Mouse (Mus musculus): ENCODE measurements around the gene Sod1.

Sod1 gene

DNA sequence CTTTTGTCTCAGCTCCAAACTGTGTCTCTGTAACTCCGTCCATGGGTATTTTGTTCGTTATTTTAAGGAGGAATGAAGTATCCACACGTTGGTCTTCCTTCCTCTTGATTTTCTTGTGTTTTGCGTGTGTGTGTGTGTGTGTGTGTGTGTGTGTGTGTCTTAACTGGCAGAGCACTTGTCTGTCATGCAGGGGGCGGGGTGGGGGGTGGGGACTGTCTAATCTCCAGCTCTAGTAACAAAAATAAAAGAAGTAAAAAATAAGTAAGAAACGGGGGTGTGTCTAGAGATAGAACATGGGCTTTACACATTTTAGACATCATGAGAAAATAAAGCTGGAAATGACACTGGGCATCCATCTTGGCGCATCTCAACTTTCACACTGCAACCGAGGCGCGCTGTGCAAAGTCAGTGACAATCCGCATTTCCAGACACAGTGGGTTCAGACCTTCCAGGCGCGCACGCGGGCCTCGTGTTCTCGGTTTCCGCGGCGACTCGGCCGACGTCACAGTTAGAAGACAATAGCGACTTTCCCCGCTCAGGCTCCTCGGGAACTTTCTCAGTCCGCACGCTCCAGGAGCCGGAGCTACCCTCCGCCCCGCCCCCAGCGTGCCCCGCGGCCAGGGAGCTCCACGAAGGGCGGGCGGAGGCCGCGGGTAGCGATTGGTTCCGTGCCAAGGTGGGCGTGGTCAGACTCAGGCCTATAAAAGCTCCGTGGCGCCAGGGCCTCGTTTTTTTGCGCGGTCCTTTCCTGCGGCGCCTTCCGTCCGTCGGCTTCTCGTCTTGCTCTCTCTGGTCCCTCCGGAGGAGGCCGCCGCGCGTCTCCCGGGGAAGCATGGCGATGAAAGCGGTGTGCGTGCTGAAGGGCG lies at the start of gene Sod1:
Gene Sod1, plus strand, starts transcription at position 729 of the 866 bp plus-strand sequence.
- in situ Hi-C loops (cut with MboI, MseI) = no loop called here

DNA sequence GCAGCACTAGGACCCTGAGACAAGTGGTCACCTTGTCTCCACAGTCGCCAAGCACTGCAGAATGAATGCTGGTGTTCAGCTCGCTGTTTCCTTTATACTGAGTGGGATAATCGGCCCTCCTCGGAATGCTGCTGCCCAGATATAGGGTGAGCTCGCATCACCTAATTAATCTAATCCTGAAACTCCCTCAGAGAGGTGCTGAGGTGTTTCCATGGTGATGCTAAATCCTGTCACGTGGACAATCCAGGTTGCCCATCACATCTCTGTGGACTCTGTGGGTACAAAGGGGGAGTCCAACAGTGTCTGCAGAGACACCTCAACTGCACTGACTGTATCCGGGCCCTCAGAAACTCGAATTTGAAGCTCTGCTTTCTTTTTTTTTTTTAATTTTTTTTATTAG lies 49.1 kb upstream of the Sod1 start:
- in situ Hi-C loops (cut with MboI, MseI) = loop anchor here (5.0 to 25.0 kb wide), 2 partner anchors 99 to 1884 kb away; partner anchors contain the start of gene Grik1 (in 1 of the 2)

DNA sequence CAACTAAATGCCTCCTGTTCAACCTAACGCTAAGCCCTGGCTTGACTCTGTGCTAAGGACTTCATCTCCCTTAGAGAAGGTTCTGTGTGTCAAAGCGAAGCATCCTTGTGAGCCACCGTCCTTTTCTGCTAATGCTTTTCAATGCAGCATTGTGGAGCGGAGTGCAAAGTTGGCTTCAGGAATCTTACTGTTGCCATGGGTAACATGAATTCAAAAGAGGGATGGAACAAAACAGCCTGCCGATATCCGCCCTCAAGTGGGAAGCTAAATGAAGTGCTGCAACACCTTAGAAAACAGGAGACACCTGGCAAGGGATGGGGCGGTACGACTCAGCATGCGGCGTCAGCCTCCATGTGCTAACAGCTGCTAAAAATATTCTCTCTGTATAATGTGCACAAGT lies 44.1 kb upstream of the Sod1 start:
- in situ Hi-C loops (cut with MboI, MseI) = loop anchor here in 1 of 2 experiments (25.0 kb wide), 1 partner anchor 339 kb away; no protein-coding TSS in a partner anchor

DNA sequence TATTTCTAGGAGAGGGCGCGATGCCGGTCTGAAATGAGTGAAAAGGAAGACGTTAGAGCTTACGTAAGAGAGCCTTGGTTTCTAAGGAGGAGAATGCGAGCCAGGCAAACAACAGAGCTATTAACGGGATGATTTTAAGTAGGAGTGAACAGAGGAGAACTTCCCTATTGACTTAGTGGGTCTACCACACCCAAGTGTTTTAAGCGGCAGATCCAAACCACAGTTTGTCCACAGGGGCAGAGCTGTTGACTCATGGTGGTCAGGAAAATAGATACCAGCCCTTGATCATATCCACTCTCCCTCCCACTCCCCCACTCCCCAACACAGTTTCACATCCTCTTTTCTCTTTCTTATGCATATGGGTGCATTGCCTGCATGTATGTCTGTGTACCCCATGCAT lies 43.1 kb upstream of the Sod1 start:
- in situ Hi-C loops (cut with MboI, MseI) = loop anchor here in 1 of 2 experiments (25.0 kb wide), 1 partner anchor 340 kb away; no protein-coding TSS in a partner anchor

DNA sequence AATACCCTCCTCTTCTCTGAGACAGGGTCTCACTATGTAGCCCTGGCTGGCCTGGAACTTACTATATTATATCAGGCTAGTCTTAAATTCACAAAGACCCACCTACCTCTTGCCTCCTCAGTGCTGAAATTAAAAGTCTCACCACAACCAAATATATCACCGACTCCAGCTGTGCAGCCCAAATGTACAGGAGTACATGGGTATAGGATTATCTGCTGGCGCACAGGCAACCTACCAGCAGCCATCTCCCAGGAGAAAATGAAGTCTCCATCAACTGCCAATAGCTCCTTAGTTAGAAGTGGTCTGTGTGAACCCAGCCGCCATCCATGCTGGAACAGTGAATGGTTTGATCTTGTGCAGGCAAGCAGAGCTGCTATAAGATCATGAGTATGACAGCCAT lies 42.1 kb upstream of the Sod1 start:
- in situ Hi-C loops (cut with MboI, MseI) = loop anchor here in 1 of 2 experiments (25.0 kb wide), 1 partner anchor 341 kb away; no protein-coding TSS in a partner anchor

DNA sequence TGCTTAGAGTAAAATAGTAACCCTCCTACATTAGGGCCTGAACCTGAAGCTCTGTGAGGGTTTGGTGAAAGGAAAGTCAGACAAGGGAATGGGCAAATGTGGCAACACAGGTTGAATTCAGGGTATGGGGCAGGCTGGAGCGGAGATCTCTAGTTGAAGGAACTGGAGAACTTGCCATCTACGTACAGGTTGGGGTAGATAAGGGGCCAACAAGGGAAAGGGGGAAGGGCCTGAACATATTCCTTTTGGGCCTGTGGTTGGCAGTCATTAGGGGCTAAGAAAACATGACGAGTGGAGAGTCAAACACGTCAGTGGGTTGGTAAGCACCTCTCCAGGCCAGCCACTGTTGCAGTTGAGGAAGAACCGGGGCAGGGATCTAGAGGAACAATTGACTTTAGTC lies 40.7 kb upstream of the Sod1 start:
- in situ Hi-C loops (cut with MboI, MseI) = loop anchor here in 1 of 2 experiments (25.0 kb wide), 1 partner anchor 343 kb away; no protein-coding TSS in a partner anchor

DNA sequence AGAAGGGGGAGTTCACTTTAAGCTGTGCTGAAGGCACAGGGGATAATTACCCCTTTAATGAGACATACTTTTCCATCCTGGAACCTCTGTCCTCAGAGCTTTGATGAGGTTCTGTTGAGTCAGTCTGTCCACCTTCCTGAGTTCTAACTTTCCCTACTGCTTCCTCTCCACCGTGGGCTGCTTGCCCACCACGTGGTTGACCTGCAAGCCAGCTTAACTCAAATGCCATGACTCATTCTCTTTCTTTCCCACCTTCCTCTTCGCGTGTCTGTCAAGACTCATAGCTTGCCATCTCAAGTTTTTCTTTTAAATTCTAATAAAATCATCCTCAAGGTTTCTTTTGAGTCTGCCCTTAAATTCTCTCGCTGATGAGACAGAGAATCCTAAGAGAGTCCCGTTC lies 39.6 kb upstream of the Sod1 start:
- in situ Hi-C loops (cut with MboI, MseI) = loop anchor here in 1 of 2 experiments (25.0 kb wide), 1 partner anchor 344 kb away; no protein-coding TSS in a partner anchor

DNA sequence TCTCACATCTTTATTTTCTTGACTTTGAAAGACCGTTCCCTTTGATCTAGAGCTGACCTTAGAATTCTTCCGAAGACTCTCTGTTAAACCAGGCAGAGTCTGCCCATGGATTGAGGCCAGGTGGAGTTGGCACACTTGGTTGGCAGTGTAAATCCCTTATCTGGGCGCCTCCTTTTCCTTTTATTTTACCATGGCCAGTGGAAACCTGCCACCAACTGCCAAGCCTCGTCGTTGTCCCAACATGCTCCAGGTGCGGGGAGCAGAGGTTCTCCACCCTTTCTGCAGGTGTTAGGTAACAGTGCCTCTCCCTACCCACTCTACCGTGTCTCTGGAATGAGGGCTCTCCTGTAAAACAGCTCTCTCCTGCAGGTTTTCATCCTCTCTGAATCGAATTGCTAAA lies 38.9 kb upstream of the Sod1 start:
- in situ Hi-C loops (cut with MboI, MseI) = loop anchor here in 1 of 2 experiments (25.0 kb wide), 1 partner anchor 344 kb away; no protein-coding TSS in a partner anchor

- in situ Hi-C loops (cut with MboI, MseI) = loop anchor here in 1 of 2 experiments (25.0 kb wide), 1 partner anchor 347 kb away; no protein-coding TSS in a partner anchor
Observed at GRCm38 (mm10) chr16:90184135-90184534, 36.4 kb upstream of the Sod1 start.

DNA sequence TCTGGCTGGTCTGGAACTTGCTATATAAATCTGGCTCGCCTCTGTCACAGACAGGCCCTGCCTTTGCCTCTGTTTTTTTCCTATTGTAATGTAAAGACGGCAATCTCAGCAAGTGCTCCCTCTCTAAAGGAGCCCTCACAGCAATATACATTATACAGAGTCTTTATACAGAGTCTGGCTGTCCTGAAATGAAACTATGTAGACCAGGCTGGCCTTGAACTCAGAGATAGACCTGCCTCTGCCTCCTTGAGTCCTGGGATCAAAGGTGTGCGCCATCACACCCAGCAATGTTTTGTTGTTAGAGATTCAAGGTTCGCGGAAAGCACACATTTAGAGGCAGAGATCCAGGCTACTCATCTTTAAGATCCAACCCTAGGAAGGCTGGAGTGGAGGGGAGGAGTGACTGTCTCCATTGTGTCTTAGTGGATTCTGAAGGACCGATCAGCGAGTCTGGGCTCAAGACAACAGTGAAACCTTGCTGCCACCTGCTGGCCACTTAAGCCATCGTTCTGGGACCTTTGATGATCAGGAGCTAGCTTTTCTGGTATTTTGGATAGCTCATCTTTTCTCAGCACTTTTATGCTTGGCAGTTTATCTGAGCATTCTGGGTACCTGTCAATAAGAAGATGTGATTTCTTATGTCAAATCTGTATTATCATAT lies 34.5 kb upstream of the Sod1 start:
- in situ Hi-C loops (cut with MboI, MseI) = loop anchor here in 1 of 2 experiments (5.0 to 25.0 kb wide), 2 partner anchors 349 to 414 kb away; no protein-coding TSS in a partner anchor

- in situ Hi-C loops (cut with MboI, MseI) = loop anchor here in 1 of 2 experiments (5.0 to 25.0 kb wide), 2 partner anchors 350 to 415 kb away; no protein-coding TSS in a partner anchor
Observed at GRCm38 (mm10) chr16:90187453-90187852, 33.1 kb upstream of the Sod1 start.

DNA sequence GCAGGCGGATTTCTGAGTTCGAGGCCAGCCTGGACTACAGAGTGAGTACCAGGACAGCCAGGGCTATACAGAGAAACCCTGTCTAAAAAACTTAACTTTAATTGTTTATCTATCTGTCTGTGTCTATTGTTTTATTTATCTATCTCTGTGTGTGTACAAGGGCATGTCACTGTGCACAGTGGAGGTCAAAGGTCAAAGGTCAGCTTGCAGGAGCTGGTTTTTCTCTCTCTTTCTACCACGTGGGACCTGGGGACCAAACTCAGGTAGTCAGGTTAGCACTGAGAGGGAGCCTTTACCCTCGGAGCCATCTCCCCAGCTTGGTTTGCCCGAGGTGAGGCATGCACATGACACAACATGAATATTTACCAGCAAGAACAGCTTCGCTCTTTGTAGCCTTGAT lies 29.3 kb upstream of the Sod1 start:
- in situ Hi-C loops (cut with MboI, MseI) = loop anchor here in 1 of 2 experiments (25.0 kb wide), 1 partner anchor 354 kb away; no protein-coding TSS in a partner anchor

GRCm38 (mm10) chr16:90193719-90194118 lies 26.8 kb upstream of the Sod1 start:
- in situ Hi-C loops (cut with MboI, MseI) = loop anchor here in 1 of 2 experiments (25.0 kb wide), 1 partner anchor 356 kb away; no protein-coding TSS in a partner anchor

GRCm38 (mm10) chr16:90196688-90197240 lies 23.8 kb upstream of the Sod1 start:
- in situ Hi-C loops (cut with MboI, MseI) = loop anchor here in 1 of 2 experiments (25.0 kb wide), 1 partner anchor 359 kb away; no protein-coding TSS in a partner anchor

- in situ Hi-C loops (cut with MboI, MseI) = loop anchor here in 1 of 2 experiments (25.0 kb wide), 1 partner anchor 360 kb away; no protein-coding TSS in a partner anchor
Observed at GRCm38 (mm10) chr16:90197337-90197973, 23.1 kb upstream of the Sod1 start.

GRCm38 (mm10) chr16:90198626-90199025 lies 21.9 kb upstream of the Sod1 start:
- in situ Hi-C loops (cut with MboI, MseI) = loop anchor here in 1 of 2 experiments (25.0 kb wide), 1 partner anchor 361 kb away; no protein-coding TSS in a partner anchor

DNA sequence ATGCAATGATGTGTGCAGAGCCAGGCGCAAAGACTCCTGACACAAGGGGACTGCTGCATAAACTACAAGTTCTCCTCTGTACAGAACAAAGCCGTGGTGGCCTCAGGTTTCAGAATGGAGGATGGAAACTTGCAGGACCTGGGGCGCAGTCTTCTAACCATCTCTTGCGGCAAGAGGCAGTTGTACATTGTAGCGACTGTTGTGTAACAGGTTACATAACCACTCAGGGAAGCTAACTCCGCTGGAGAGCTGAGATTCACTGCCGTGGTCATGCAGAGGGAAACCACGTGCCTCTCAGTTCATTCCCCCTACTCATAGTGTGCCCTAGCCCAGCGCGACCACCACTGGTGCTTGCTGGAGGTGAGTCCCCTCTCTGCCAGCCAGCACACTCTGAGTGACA lies 21.4 kb upstream of the Sod1 start:
- in situ Hi-C loops (cut with MboI, MseI) = loop anchor here in 1 of 2 experiments (25.0 kb wide), 1 partner anchor 362 kb away; no protein-coding TSS in a partner anchor

DNA sequence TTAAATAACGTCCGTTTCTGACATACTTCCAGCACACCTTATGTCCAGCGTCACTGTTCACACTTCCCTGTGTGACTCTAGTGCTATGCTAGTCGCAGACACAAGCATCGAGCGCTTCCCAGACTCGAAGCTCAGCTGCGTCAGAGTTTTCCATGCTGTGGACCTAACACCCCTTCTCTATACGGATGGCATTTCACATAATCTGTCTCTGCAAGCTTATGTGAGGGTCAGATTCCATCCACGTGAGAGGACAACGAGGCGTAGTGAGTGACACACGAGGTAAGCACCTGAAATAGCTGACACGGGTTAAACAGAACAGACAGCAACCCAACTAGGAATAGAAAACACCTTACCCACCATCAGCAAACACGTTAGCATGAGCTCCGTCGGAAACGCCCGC lies 18.4 kb upstream of the Sod1 start:
- in situ Hi-C loops (cut with MboI, MseI) = no loop called here

GRCm38 (mm10) chr16:90203226-90203962 lies 17.2 kb upstream of the Sod1 start:
- in situ Hi-C loops (cut with MboI, MseI) = no loop called here

DNA sequence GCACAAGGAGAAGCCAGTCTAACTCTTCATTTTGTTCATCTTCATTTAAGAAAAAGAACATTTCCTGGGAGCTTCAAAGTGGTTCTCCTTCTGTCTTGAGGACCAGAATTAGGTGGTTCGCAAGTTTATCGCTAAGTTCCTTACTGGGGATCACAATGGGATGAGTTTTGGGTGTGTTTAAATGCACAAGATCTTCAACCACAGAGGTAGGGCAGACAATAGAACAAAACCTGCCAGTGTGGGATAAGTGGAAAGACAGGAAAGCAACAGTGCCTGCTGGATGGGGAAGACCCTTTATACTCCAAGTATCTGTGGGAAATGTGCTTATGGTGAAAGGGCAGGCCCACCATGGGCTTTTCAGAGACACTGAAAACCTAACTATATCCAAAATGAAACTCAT lies 15.7 kb upstream of the Sod1 start:
- in situ Hi-C loops (cut with MboI, MseI) = no loop called here

Data from T-helper 17 cell (primary cell).